Mouse (Mus musculus): ENCODE measurements around the gene N4bp3. TPM values are rescaled to one million over a fixed set of nuclear protein-coding genes. Genes with fewer than 3 reads are reported as not detected.

N4bp3 gene
- polyA plus RNA-seq, 1 experiment = 19.9 TPM

- TF ChIP-seq CTCF (IDR thresholded peaks at IDR 0.05; ENCODE audit: low read depth, low read length) (no peak), POLR2A (IDR thresholded peaks at IDR 0.05; ENCODE audit: insufficient read depth, low read length) (no peak), EP300 (IDR thresholded peaks at IDR 0.05; ENCODE audit: insufficient read depth, low read depth, low read length) (no peak)
- H3K4me3 ChIP-seq (ENCODE audit: low read depth, low read length) = no peak overlapping the region
- H3K9ac ChIP-seq (ENCODE audit: low read depth, poor library complexity, severe bottlenecking) = no peak overlapping the region
- peaks cover 21% of the 10 kb centered on the region for H3K36me3 ChIP-seq (ENCODE audit: control insufficient read depth, insufficient read depth, low read length, poor library complexity, severe bottlenecking)
- H3K27ac ChIP-seq (ENCODE audit: insufficient read depth, low read length) = no peak overlapping the region
- no peaks in the 10 kb centered on the region for H3K27me3 ChIP-seq (ENCODE audit: control insufficient read depth, insufficient read depth, low read length, poor library complexity, severe bottlenecking)
- no peaks in the 10 kb centered on the region for H3K9me3 ChIP-seq (replicated peaks; ENCODE audit: control insufficient read depth, insufficient read depth, low read length, poor library complexity, severe bottlenecking)
- H3K4me1 ChIP-seq (ENCODE audit: control insufficient read depth, insufficient read depth, low read length) = no peaks in the 10 kb centered on the region
These were observed 18.4 kb downstream of the N4bp3 start for GRCm38 (mm10) chr11:51632130-51632753.

GRCm38 (mm10) chr11:51629651-51630314 lies 20.9 kb downstream of the N4bp3 start:
- no peaks in the 10 kb centered on the region for H3K4me1 ChIP-seq (ENCODE audit: control insufficient read depth, insufficient read depth, low read length)
- H3K9ac ChIP-seq (ENCODE audit: low read depth, poor library complexity, severe bottlenecking) = no peak overlapping the region
- no peaks in the 10 kb centered on the region for H3K9me3 ChIP-seq (replicated peaks; ENCODE audit: control insufficient read depth, insufficient read depth, low read length, poor library complexity, severe bottlenecking)
- peaks cover 40% of the 10 kb centered on the region for H3K36me3 ChIP-seq (ENCODE audit: control insufficient read depth, insufficient read depth, low read length, poor library complexity, severe bottlenecking)
- no peaks in the 10 kb centered on the region for H3K27me3 ChIP-seq (ENCODE audit: control insufficient read depth, insufficient read depth, low read length, poor library complexity, severe bottlenecking)
- TF ChIP-seq CTCF (IDR thresholded peaks at IDR 0.05; ENCODE audit: low read depth, low read length) (no peak), POLR2A (IDR thresholded peaks at IDR 0.05; ENCODE audit: insufficient read depth, low read length) (no peak), EP300 (IDR thresholded peaks at IDR 0.05; ENCODE audit: insufficient read depth, low read depth, low read length) (no peak)
- no peak overlapping the region for H3K4me3 ChIP-seq (ENCODE audit: low read depth, low read length)
- no peak overlapping the region for H3K27ac ChIP-seq (ENCODE audit: insufficient read depth, low read length)

DNA sequence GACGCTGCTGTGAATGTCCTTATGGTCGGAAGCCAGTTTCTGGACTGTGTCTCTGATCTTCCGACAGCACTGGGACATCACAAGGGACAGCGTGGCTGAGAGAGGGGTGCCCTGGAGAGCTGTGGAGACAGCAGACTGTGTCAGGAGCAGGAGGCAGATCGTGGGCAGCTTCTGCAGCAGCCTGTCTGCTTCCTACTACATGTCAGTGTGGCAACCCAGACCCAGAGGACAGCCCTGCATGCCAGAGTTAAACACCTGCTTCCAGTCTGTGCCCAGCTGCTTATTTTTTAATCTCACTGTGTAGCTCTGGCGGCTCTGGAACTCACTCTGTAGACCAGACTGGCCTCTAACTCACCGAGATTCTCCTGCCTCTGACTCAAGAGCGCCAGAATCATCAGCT lies 22.7 kb downstream of the N4bp3 start:
- H3K4me3 ChIP-seq (ENCODE audit: low read depth, low read length) = no peak overlapping the region
- no peaks in the 10 kb centered on the region for H3K27me3 ChIP-seq (ENCODE audit: control insufficient read depth, insufficient read depth, low read length, poor library complexity, severe bottlenecking)
- H3K27ac ChIP-seq (ENCODE audit: insufficient read depth, low read length) = no peak overlapping the region
- no peaks in the 10 kb centered on the region for H3K4me1 ChIP-seq (ENCODE audit: control insufficient read depth, insufficient read depth, low read length)
- TF ChIP-seq POLR2A (IDR thresholded peaks at IDR 0.05; ENCODE audit: insufficient read depth, low read length) (no peak), CTCF (IDR thresholded peaks at IDR 0.05; ENCODE audit: low read depth, low read length) (no peak)
- H3K9ac ChIP-seq (ENCODE audit: low read depth, poor library complexity, severe bottlenecking) = no peak overlapping the region
- H3K9me3 ChIP-seq (replicated peaks; ENCODE audit: control insufficient read depth, insufficient read depth, low read length, poor library complexity, severe bottlenecking) = no peaks in the 10 kb centered on the region
- H3K36me3 ChIP-seq (ENCODE audit: control insufficient read depth, insufficient read depth, low read length, poor library complexity, severe bottlenecking) = peaks cover 59% of the 10 kb centered on the region

DNA sequence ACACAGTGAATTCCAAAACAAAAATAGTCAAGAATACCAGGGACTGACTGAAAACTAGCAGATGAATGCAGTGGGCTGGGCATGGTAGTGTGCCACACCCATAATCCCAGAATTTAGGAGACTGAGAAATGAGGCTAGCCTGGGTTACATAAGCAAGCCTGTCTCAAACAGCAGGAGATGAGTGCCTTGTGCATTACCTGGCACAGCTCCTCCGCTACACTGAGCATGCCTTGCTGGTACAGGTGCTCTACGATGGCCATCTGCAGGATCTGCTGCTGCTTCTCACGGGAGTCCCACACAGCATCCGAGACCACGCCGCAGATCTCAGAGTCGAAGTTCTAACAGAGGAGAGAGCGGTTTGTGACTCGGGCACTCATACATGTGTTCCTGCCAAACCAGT lies 23.2 kb downstream of the N4bp3 start:
- no peaks in the 10 kb centered on the region for H3K4me1 ChIP-seq (ENCODE audit: control insufficient read depth, insufficient read depth, low read length)
- TF ChIP-seq CTCF (IDR thresholded peaks at IDR 0.05; ENCODE audit: low read depth, low read length) (no peak), EP300 (IDR thresholded peaks at IDR 0.05; ENCODE audit: insufficient read depth, low read depth, low read length) (no peak), POLR2A (IDR thresholded peaks at IDR 0.05; ENCODE audit: insufficient read depth, low read length) (no peak)
- H3K36me3 ChIP-seq (ENCODE audit: control insufficient read depth, insufficient read depth, low read length, poor library complexity, severe bottlenecking) = peaks cover 61% of the 10 kb centered on the region
- no peaks in the 10 kb centered on the region for H3K27me3 ChIP-seq (ENCODE audit: control insufficient read depth, insufficient read depth, low read length, poor library complexity, severe bottlenecking)
- H3K4me3 ChIP-seq (ENCODE audit: low read depth, low read length) = no peak overlapping the region
- H3K27ac ChIP-seq (ENCODE audit: insufficient read depth, low read length) = no peak overlapping the region
- no peaks in the 10 kb centered on the region for H3K9me3 ChIP-seq (replicated peaks; ENCODE audit: control insufficient read depth, insufficient read depth, low read length, poor library complexity, severe bottlenecking)
- H3K9ac ChIP-seq (ENCODE audit: low read depth, poor library complexity, severe bottlenecking) = no peak overlapping the region

DNA sequence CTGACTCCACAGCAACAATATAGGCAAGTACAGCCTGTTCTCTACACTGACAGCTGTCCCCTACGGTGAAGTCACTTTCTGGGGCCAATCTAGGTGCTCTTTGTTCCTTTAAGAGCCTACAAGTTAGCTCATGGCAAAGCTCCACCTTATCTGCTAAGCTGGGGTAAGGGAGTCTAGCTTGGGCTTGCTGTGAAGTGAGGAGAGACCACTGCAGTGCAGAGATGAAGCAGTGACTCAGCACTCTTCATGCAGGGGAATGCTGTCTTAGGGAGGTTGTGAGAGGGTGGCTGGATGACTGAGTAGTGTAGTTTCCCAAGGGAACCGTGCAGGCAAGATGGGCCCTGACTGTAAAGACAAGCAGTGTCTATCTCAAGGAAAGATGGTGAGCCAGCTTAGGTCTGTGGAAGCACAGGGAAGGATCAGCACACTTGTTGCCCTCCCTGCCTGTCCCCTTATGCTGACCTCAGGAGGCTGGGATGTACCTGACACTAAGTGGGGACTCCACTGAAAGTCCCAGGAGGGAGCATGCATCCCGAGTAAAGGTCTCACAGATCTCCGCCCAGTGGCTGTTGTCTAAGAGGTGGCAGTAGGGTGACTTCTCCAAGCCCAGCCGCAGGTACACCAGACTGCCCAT lies 25.3 kb downstream of the N4bp3 start:
- Histone ChIP-seq H3K4me1 (ENCODE audit: control insufficient read depth, insufficient read depth, low read length) (no peaks in the 10 kb centered on the region), H3K27ac (ENCODE audit: insufficient read depth, low read length) (peak overlapping the region; percentile 76), H3K9ac (ENCODE audit: low read depth, poor library complexity, severe bottlenecking) (no peak overlapping the region), H3K36me3 (ENCODE audit: control insufficient read depth, insufficient read depth, low read length, poor library complexity, severe bottlenecking) (peaks cover 72% of the 10 kb centered on the region), H3K9me3 (replicated peaks; ENCODE audit: control insufficient read depth, insufficient read depth, low read length, poor library complexity, severe bottlenecking) (no peaks in the 10 kb centered on the region), H3K27me3 (ENCODE audit: control insufficient read depth, insufficient read depth, low read length, poor library complexity, severe bottlenecking) (no peaks in the 10 kb centered on the region), H3K4me3 (ENCODE audit: low read depth, low read length) (no peak overlapping the region)
- no peak for TF ChIP-seq EP300 (IDR thresholded peaks at IDR 0.05; ENCODE audit: insufficient read depth, low read depth, low read length)
- no peak for TF ChIP-seq CTCF (IDR thresholded peaks at IDR 0.05; ENCODE audit: low read depth, low read length)
- TF ChIP-seq POLR2A (IDR thresholded peaks at IDR 0.05; ENCODE audit: insufficient read depth, low read length) = no peak

DNA sequence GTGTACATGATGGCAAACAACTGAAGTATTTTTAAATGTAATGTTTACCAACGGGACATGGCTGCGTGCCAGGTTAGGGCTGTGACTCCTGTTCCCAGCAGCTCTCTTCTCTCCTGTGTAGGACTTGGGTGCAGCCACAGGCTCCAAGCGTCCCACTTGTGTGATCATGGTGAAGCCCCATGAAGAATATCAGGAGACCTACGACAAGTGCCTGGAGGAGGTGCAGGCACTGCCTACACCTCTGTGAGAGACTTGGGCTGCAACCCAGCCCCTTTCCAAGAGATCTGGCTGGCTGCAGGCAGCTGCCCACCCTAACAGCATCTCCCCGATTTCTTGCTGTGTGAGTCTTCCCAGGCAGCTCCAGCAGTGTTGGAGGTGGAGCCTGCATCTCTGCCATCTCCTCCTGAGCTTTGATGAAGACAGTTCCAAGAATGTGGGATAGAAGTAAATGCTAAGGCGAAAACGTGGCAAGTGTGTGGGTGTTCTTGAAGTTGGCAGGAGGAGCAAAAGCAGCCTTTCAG lies 27.6 kb downstream of the N4bp3 start:
- no peak overlapping the region for H3K27ac ChIP-seq (ENCODE audit: insufficient read depth, low read length)
- no peak overlapping the region for H3K4me3 ChIP-seq (ENCODE audit: low read depth, low read length)
- no peak for TF ChIP-seq CTCF (IDR thresholded peaks at IDR 0.05; ENCODE audit: low read depth, low read length)
- TF ChIP-seq POLR2A (IDR thresholded peaks at IDR 0.05; ENCODE audit: insufficient read depth, low read length) = no peak
- TF ChIP-seq EP300 (IDR thresholded peaks at IDR 0.05; ENCODE audit: insufficient read depth, low read depth, low read length) = no peak
- peaks cover 61% of the 10 kb centered on the region for H3K36me3 ChIP-seq (ENCODE audit: control insufficient read depth, insufficient read depth, low read length, poor library complexity, severe bottlenecking)
- no peaks in the 10 kb centered on the region for H3K27me3 ChIP-seq (ENCODE audit: control insufficient read depth, insufficient read depth, low read length, poor library complexity, severe bottlenecking)
- H3K9me3 ChIP-seq (replicated peaks; ENCODE audit: control insufficient read depth, insufficient read depth, low read length, poor library complexity, severe bottlenecking) = no peaks in the 10 kb centered on the region
- H3K4me1 ChIP-seq (ENCODE audit: control insufficient read depth, insufficient read depth, low read length) = no peaks in the 10 kb centered on the region
- no peak overlapping the region for H3K9ac ChIP-seq (ENCODE audit: low read depth, poor library complexity, severe bottlenecking)
